Mouse (Mus musculus) intestine, embryonic 15.5 days (tissue): ENCODE results near the gene Tor1b. TPM values are rescaled to one million over a fixed set of nuclear protein-coding genes. Genes with fewer than 3 reads are reported as not detected.

Experiments
- ATAC-seq: fragments of 200-750 bp; cut with Nextera tagmentation; 2 replicates; pipeline ENCODE4 v1.8.0; 2017; ENCODE audit warnings: moderate TSS enrichment, moderate library complexity
- H3K27ac ChIP-seq: fragments of 300-500 bp; sonication (generic); 2 replicates; pipeline ENCODE4 v1.5.1; 2015; ENCODE audit warnings: mild to moderate bottlenecking, inconsistent platforms
- H3K27me3 ChIP-seq: fragments of 300-500 bp; sonication (generic); replicated peaks from 2 replicates; pipeline ENCODE4 v1.6.1; 2015; ENCODE audit warnings: inconsistent platforms
- H3K36me3 ChIP-seq: fragments of 300-500 bp; sonication (generic); 2 replicates; pipeline ENCODE4 v1.6.1; 2015; ENCODE audit warnings: inconsistent platforms
- H3K4me1 ChIP-seq: fragments of 300-500 bp; sonication (generic); replicated peaks from 2 replicates; pipeline ENCODE4 v1.6.1; 2015; ENCODE audit warnings: inconsistent platforms
- H3K4me2 ChIP-seq: fragments of 300-500 bp; sonication (generic); replicated peaks from 2 replicates; pipeline ENCODE4 v1.6.1; 2015; ENCODE audit warnings: mild to moderate bottlenecking, inconsistent platforms
- H3K4me3 ChIP-seq: fragments of 300-500 bp; sonication (generic); replicated peaks from 2 replicates; pipeline ENCODE4 v1.5.1; 2015; ENCODE audit warnings: inconsistent platforms
- H3K9ac ChIP-seq: fragments of 300-500 bp; sonication (generic); 2 replicates; pipeline ENCODE4 v1.6.1; 2015; ENCODE audit warnings: inconsistent platforms
- H3K9me3 ChIP-seq: fragments of 300-500 bp; sonication (generic); 2 replicates; pipeline ENCODE4 v1.6.1; 2016; ENCODE audit warnings: inconsistent platforms
- WGBS: fragments of 180-500 bp; shearing (Covaris S2); methylation state at CpG from one replicate; pipeline ENCODE4 v1.1.7; 2015; 5-methylcytosine and 5-hydroxymethylcytosine counted together
- polyA plus RNA-seq: library from polyadenylated mRNA; unstranded; fragments of >200 nt; fragmentation: Nextera tagmentation; extraction: Ambion mirVana; gene quantifications from 2 replicates; pipeline ENCODE4 v1.2.1, GENCODE M21; 2015

Gene Tor1b
- polyA plus RNA-seq, 1 experiment from 2014 or later = 25.4 TPM

DNA sequence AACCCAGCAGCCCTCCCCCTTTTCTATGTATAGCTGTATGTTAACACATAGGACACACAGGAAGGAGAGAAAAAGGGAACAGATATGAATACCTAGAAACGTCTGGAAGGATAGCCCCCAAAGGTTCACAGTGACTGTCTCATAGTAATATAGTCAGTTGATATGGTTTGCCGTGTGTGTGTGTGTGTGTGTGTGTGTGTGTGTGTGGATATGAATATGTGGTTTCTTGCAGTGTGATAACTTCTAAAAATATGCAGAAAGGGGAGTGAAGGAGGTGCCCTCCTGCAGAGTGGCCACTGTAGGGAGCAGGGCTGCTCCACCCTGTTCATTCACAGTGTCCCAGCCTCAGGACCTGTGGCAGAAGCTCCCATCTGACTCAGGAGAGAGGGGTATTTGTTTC lies 52.7 kb downstream of the Tor1b start:
- no peak overlapping the region for H3K27ac ChIP-seq
- no peaks in the 10 kb centered on the region for H3K9me3 ChIP-seq
- WGBS = 80% methylated on average over 2 of the region's 2 CpGs
- H3K4me3 ChIP-seq = no peak overlapping the region
- H3K36me3 ChIP-seq = 0 out of 2 replicates have a peak, but pooled peaks cover under 1% of the 10 kb centered on the region
- 0 out of 2 replicates have a peak, but pooled peaks cover 2% of the 10 kb centered on the region for H3K4me1 ChIP-seq
- ATAC-seq = no peak
- no peak overlapping the region for H3K9ac ChIP-seq
- H3K4me2 ChIP-seq = no peak overlapping the region
- H3K27me3 ChIP-seq = no peaks in the 10 kb centered on the region

DNA sequence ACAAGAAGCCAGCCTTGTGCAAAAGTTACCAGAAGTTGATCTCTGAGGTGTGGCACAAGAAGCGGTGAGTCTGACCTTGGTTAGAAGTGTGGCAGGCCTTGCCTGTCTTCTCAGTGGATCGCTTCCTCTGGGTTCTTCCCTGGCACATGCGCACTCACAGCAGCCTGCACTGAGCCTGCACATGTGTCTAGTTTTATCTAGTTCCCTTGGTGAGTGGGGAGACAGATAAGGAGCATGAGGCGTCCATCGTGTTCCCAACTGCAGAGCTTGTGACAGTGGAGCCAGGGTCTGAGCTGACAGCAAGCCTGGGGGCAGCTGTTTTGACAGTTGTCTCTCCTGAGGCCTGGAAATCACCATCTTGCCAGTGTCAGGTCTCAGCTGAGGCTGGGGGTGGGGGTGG lies 53.7 kb downstream of the Tor1b start:
- Histone ChIP-seq H3K4me2 (no peak overlapping the region), H3K4me3 (no peak overlapping the region), H3K27ac (no peak overlapping the region), H3K36me3 (0 out of 2 replicates have a peak, but pooled peaks cover 5% of the 10 kb centered on the region), H3K4me1 (0 out of 2 replicates have a peak, but pooled peaks cover 2% of the 10 kb centered on the region), H3K9ac (no peak overlapping the region), H3K27me3 (no peaks in the 10 kb centered on the region), H3K9me3 (no peaks in the 10 kb centered on the region)
- 70% methylated on average over 5 of the region's 5 CpGs for WGBS
- ATAC-seq = no peak

DNA sequence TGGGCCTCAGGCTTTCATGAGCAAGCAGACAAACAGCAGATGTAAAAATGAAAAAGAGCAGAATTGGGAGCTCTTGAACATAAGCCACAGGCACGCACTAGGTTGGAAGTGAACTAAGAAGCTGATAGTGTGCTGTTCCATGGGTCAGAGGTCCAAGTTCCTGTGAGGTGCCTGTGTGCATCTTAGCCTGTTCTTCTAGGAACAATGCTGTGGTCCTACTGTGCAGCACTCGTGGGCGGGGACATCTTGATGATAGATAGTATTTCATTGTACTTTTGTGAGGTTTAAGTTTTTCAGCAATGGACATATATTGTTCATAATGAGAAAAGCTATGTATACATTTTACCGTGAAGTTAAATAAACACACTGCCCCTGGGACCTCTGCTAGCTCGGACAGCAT lies 54.4 kb downstream of the Tor1b start:
- WGBS = 65% methylated on average over 5 of the region's 5 CpGs
- no peak overlapping the region for H3K4me2 ChIP-seq
- 0 out of 2 replicates have a peak, but pooled peaks cover 5% of the 10 kb centered on the region for H3K36me3 ChIP-seq
- no peaks in the 10 kb centered on the region for H3K27me3 ChIP-seq
- ATAC-seq = no peak
- no peak overlapping the region for H3K9ac ChIP-seq
- H3K27ac ChIP-seq = no peak overlapping the region
- H3K4me3 ChIP-seq = no peak overlapping the region
- no peaks in the 10 kb centered on the region for H3K9me3 ChIP-seq
- H3K4me1 ChIP-seq = 0 out of 2 replicates have a peak, but pooled peaks cover 2% of the 10 kb centered on the region

Other genes with a start within 250 kb of the Tor1b start
- gene 1700001O22Rik, start 149.3 kb upstream of the Tor1b start, polyA plus RNA-seq = 1.1 and 1.8 TPM in 2 replicates
- 84.5 and 85.4 TPM in 2 replicates for gene Ntmt1, start 145.1 kb upstream of the Tor1b start, polyA plus RNA-seq
- gene Asb6, start 122.6 kb upstream of the Tor1b start, polyA plus RNA-seq = 22.4 and 23.3 TPM in 2 replicates
- 2.5 and 4.3 TPM in 2 replicates for gene Prrx2, start 118.0 kb upstream of the Tor1b start, polyA plus RNA-seq
- gene Ptges, start 23.1 kb upstream of the Tor1b start, polyA plus RNA-seq = 2.8 and 4.3 TPM in 2 replicates
- gene Tor1a, start 15.0 kb downstream of the Tor1b start, polyA plus RNA-seq = 78.8 and 90.9 TPM in 2 replicates
- gene BC005624, start 29.2 kb downstream of the Tor1b start, polyA plus RNA-seq = 48.3 and 49.6 TPM in 2 replicates
- gene Usp20, start 29.3 kb downstream of the Tor1b start, polyA plus RNA-seq = 11.9 and 15.2 TPM in 2 replicates
- 22.7 and 27.3 TPM in 2 replicates for gene Fnbp1, start 189.0 kb downstream of the Tor1b start, polyA plus RNA-seq
- gene Gpr107, start 199.4 kb downstream of the Tor1b start, polyA plus RNA-seq = 30.0 and 31.1 TPM in 2 replicates